Mouse (Mus musculus) CD8-positive naive resting alpha-beta T cell, adult 2 months (primary cell): ENCODE results near the gene Cep170b.

Experiments used
- DNase-seq, 2 experiments: peaks; one replicate each; pipeline ENCODE4 v3.0.0; 2022; ENCODE audit warnings: low read depth in 2 of 2, low spot score in 2 of 2

Cep170b gene

GRCm38 (mm10) chr12:112735896-112736635, 15.8 kb downstream of the Cep170b start:
- no peak for DNase-seq

- no peak for DNase-seq
These were observed 16.3 kb downstream of the Cep170b start for GRCm38 (mm10) chr12:112736636-112736925.

GRCm38 (mm10) chr12:112737081-112737480, 16.8 kb downstream of the Cep170b start:
- DNase-seq = no peak

- no peak for DNase-seq
These were observed 17.5 kb downstream of the Cep170b start for GRCm38 (mm10) chr12:112737761-112738160.

GRCm38 (mm10) chr12:112738281-112739022, 18.2 kb downstream of the Cep170b start:
- DNase-seq = no peak

- no peak for DNase-seq
These were observed 18.8 kb downstream of the Cep170b start for GRCm38 (mm10) chr12:112739023-112739568.

GRCm38 (mm10) chr12:112742768-112743167, 22.5 kb downstream of the Cep170b start:
- DNase-seq = no peak

GRCm38 (mm10) chr12:112743168-112743975, 23.1 kb downstream of the Cep170b start:
- DNase-seq = peak; percentile 39 to 64

- no peak for DNase-seq
These were observed 24.0 kb downstream of the Cep170b start for GRCm38 (mm10) chr12:112744211-112744610.

- DNase-seq = no peak
These were observed 24.8 kb downstream of the Cep170b start for GRCm38 (mm10) chr12:112744891-112745580.

- no peak for DNase-seq
These were observed 25.5 kb downstream of the Cep170b start for GRCm38 (mm10) chr12:112745716-112746115.

- peak in 1 of 2 experiments; percentile 30 for DNase-seq
These were observed 26.2 kb downstream of the Cep170b start for GRCm38 (mm10) chr12:112746461-112746807.

- no peak for DNase-seq
These were observed 26.8 kb downstream of the Cep170b start for GRCm38 (mm10) chr12:112746808-112747605.

- DNase-seq = no peak
These were observed 27.3 kb downstream of the Cep170b start for GRCm38 (mm10) chr12:112747606-112747970.

GRCm38 (mm10) chr12:112750976-112751375, 30.7 kb downstream of the Cep170b start:
- DNase-seq = no peak

- no peak for DNase-seq
These were observed 32.1 kb downstream of the Cep170b start for GRCm38 (mm10) chr12:112752399-112752798.

- no peak for DNase-seq
These were observed 35.6 kb downstream of the Cep170b start for GRCm38 (mm10) chr12:112755900-112756299.

GRCm38 (mm10) chr12:112757896-112758295, 37.6 kb downstream of the Cep170b start:
- DNase-seq = no peak

- DNase-seq = no peak
These were observed 39.2 kb downstream of the Cep170b start for GRCm38 (mm10) chr12:112759471-112759870.
